In genomic region chr7:45045741-45046140, GRCm38 (mm10) we compare ENCODE assay signal across 27 mouse cellular contexts. TPM values are rescaled to one million over a fixed set of nuclear protein-coding genes. Genes with fewer than 3 reads are reported as not detected.
DNase-seq lines count a peak whose midpoint lies in the region; ATAC-seq lines count a peak whose summit lies in the region.
"Had no signal": no experiment of that assay in that cellular context is flagged by ENCODE, and none has a peak within 500 bp of the region (broad histone marks: within the 10 kb centered on the region; RNA-seq: fewer than 3 reads in every experiment).

No protein-coding gene starts in this region.

- H3K4me2 ChIP-seq in midbrain, embryonic 11.5 days, result no peak overlapping the region
- H3K4me2 ChIP-seq: embryonic facial prominence, embryonic 13.5 days; forebrain, embryonic 13.5 days; heart, embryonic 13.5 days; hindbrain, embryonic 12.5 days; intestine, embryonic 15.5 days had no signal

- ATAC-seq in midbrain, embryonic 11.5 days (ENCODE audit: low FRiP score), result no peak
- ATAC-seq in frontal cortex, adult (ENCODE audit: low TSS enrichment), result no peak
- ATAC-seq: forebrain, embryonic 13.5 days; forebrain, postnatal 0 days; hindbrain, embryonic 16.5 days; intestine, embryonic 15.5 days; Patski had no signal

- peaks cover 100% of the 10 kb centered on the region for H3K36me3 ChIP-seq in midbrain, embryonic 10.5 days
- peaks cover 71% of the 10 kb centered on the region for H3K36me3 ChIP-seq in midbrain, embryonic 11.5 days (ENCODE audit: control insufficient read depth, insufficient read depth, low read length)

- no peak overlapping the region for H3K27ac ChIP-seq in midbrain, embryonic 10.5 days (replicated peaks)
- H3K27ac ChIP-seq in midbrain, embryonic 11.5 days (ENCODE audit: low read depth, low read length), result no peak overlapping the region
- H3K27ac ChIP-seq: embryonic facial prominence, embryonic 13.5 days; forebrain, embryonic 13.5 days; heart, adult 2 months; heart, embryonic 10.5 days; heart, embryonic 13.5 days; hindbrain, embryonic 12.5 days; intestine, embryonic 15.5 days had no signal

- H3K4me1 ChIP-seq in midbrain, embryonic 10.5 days, result peaks cover 16% of the 10 kb centered on the region
- 0 out of 2 replicates have a peak, but pooled peaks cover 3% of the 10 kb centered on the region for H3K4me1 ChIP-seq in midbrain, embryonic 11.5 days (ENCODE audit: control insufficient read depth, insufficient read depth, low read length)

- H3K4me3 ChIP-seq in midbrain, embryonic 10.5 days, result 0 out of 2 replicates have a peak overlapping the region, but pooled peaks have one; percentile 11
- H3K4me3 ChIP-seq in midbrain, embryonic 11.5 days (ENCODE audit: low read depth, low read length), result no peak overlapping the region
- H3K4me3 ChIP-seq: embryonic facial prominence, embryonic 13.5 days; erythroblast, embryonic 14.5 days; forebrain, embryonic 13.5 days; heart, adult 2 months; heart, embryonic 10.5 days; heart, embryonic 13.5 days; hindbrain, embryonic 12.5 days; intestine, embryonic 15.5 days had no signal

- H3K9me3 ChIP-seq in midbrain, embryonic 10.5 days (replicated peaks), result no peaks in the 10 kb centered on the region
- H3K9me3 ChIP-seq in midbrain, embryonic 11.5 days (ENCODE audit: control insufficient read depth, low read length), result no peaks in the 10 kb centered on the region
- H3K9me3 ChIP-seq: embryonic facial prominence, embryonic 13.5 days; forebrain, embryonic 13.5 days; G1E; heart, embryonic 10.5 days; heart, embryonic 13.5 days; hindbrain, embryonic 12.5 days; intestine, embryonic 15.5 days had no signal

- DNase-seq in adrenal gland, adult (ENCODE audit: inconsistent age in 2 of 2, low spot score in 1 of 2), result peak; percentile 30 to 56
- no peak for DNase-seq in adrenal gland, postnatal 10 days
- peak; percentile 7 for DNase-seq in gastrocnemius, postnatal 25 days
- DNase-seq in gastrocnemius, postnatal 4 days (ENCODE audit: low spot score in 2 of 2), result no peak
- no peak for DNase-seq in midbrain, embryonic 10.5 days (ENCODE audit: low spot score)
- no peak for DNase-seq in midbrain, embryonic 11.5 days (ENCODE audit: low spot score, missing footprints)
- DNase-seq: adrenal gland, adult 2 months; adrenal gland, postnatal 25 days; cerebellum, adult 18-20 months; cerebellum, adult 9-10 months; forebrain, postnatal 0 days; gastrocnemius, postnatal 36 days; heart, adult 2 months; heart, postnatal 14 days; heart, postnatal 4 days; kidney, adult 11 months had no signal

- no peaks in the 10 kb centered on the region for H3K27me3 ChIP-seq in midbrain, embryonic 10.5 days (ENCODE audit: low read depth, poor library complexity, severe bottlenecking)
- no peaks in the 10 kb centered on the region for H3K27me3 ChIP-seq in midbrain, embryonic 11.5 days (ENCODE audit: control insufficient read depth, insufficient read depth, low read length)
- H3K27me3 ChIP-seq: embryonic facial prominence, embryonic 13.5 days; forebrain, embryonic 13.5 days; heart, embryonic 13.5 days; hindbrain, embryonic 12.5 days; intestine, embryonic 15.5 days; Patski had no signal

- H3K9ac ChIP-seq in midbrain, embryonic 11.5 days (ENCODE audit: low read length), result no peak overlapping the region
- H3K9ac ChIP-seq: embryonic facial prominence, embryonic 13.5 days; forebrain, embryonic 13.5 days; forebrain, postnatal 0 days; heart, embryonic 13.5 days; hindbrain, embryonic 12.5 days; intestine, embryonic 15.5 days had no signal

- 96% methylated on average over 22 of the region's 22 CpGs for WGBS in midbrain, embryonic 10.5 days
- 94% methylated on average over 22 of the region's 22 CpGs for WGBS in midbrain, embryonic 11.5 days

RNA-seq across cellular contexts. Expression of gene Prr12, which starts 6.9 kb away (rescaled TPM):
- 10 to 100 TPM; 36.9 to 51.9 TPM for total RNA-seq in adrenal gland, postnatal 10 days (2021)
- 10 to 100 TPM; 14.1 to 16.1 TPM for total RNA-seq in gastrocnemius, postnatal 25 days (2021)
- 10 to 100 TPM; 63.9 to 65.2 TPM for total RNA-seq in gastrocnemius, postnatal 4 days (2021)
- polyA plus RNA-seq in midbrain, embryonic 10.5 days (2016; fragmentation: Nextera tagmentation; extraction: Ambion mirVana), result 10.8 and 11.3 TPM in 2 replicates
- 9.6 and 12.2 TPM in 2 replicates for polyA plus RNA-seq in midbrain, embryonic 11.5 days (2014; fragmentation: Nextera tagmentation; extraction: Ambion mirVana)

RNA-seq across cellular contexts. Expression of gene Nosip, which starts 16.5 kb away (rescaled TPM):
- 10 to 100 TPM; 39.7 to 45.9 TPM for total RNA-seq in adrenal gland, postnatal 10 days (2021)
- total RNA-seq in gastrocnemius, postnatal 25 days (2021), result 10 to 100 TPM; 30.8 to 31.6 TPM
- 10 to 100 TPM; 47.3 to 48.3 TPM for total RNA-seq in gastrocnemius, postnatal 4 days (2021)
- 63.0 and 66.7 TPM in 2 replicates for polyA plus RNA-seq in midbrain, embryonic 10.5 days (2016; fragmentation: Nextera tagmentation; extraction: Ambion mirVana)
- 53.2 and 56.7 TPM in 2 replicates for polyA plus RNA-seq in midbrain, embryonic 11.5 days (2014; fragmentation: Nextera tagmentation; extraction: Ambion mirVana)

RNA-seq across cellular contexts. Expression of gene Prrg2, which starts 16.7 kb away (rescaled TPM):
- 10 to 100 TPM; 18.5 to 20.0 TPM for total RNA-seq in adrenal gland, postnatal 10 days (2021)
- 1 to 10 TPM; 6.9 to 9.1 TPM for total RNA-seq in gastrocnemius, postnatal 25 days (2021)
- total RNA-seq in gastrocnemius, postnatal 4 days (2021), result 10 to 100 TPM; 11.7 to 12.3 TPM
- 17.0 and 17.3 TPM in 2 replicates for polyA plus RNA-seq in midbrain, embryonic 10.5 days (2016; fragmentation: Nextera tagmentation; extraction: Ambion mirVana)
- 12.7 and 13.5 TPM in 2 replicates for polyA plus RNA-seq in midbrain, embryonic 11.5 days (2014; fragmentation: Nextera tagmentation; extraction: Ambion mirVana)

RNA-seq across cellular contexts. Expression of gene Rras, which starts 28.0 kb away (rescaled TPM):
- 10 to 100 TPM; 57.6 to 60.2 TPM for total RNA-seq in adrenal gland, postnatal 10 days (2021)
- 10 to 100 TPM; 22.5 to 30.6 TPM for total RNA-seq in gastrocnemius, postnatal 25 days (2021)
- total RNA-seq in gastrocnemius, postnatal 4 days (2021), result 100 to 1,000 TPM; 119 to 123 TPM
- 22.0 and 23.6 TPM in 2 replicates for polyA plus RNA-seq in midbrain, embryonic 10.5 days (2016; fragmentation: Nextera tagmentation; extraction: Ambion mirVana)
- polyA plus RNA-seq in midbrain, embryonic 11.5 days (2014; fragmentation: Nextera tagmentation; extraction: Ambion mirVana), result 18.6 and 22.2 TPM in 2 replicates

RNA-seq across cellular contexts. Expression of gene Scaf1, which starts 29.6 kb away (rescaled TPM):
- total RNA-seq in adrenal gland, postnatal 10 days (2021), result 10 to 100 TPM; 69.6 to 81.1 TPM
- total RNA-seq in gastrocnemius, postnatal 25 days (2021), result 10 to 100 TPM; 35.8 to 38.1 TPM
- total RNA-seq in gastrocnemius, postnatal 4 days (2021), result 10 to 100 TPM; 74.1 to 76.0 TPM
- polyA plus RNA-seq in midbrain, embryonic 10.5 days (2016; fragmentation: Nextera tagmentation; extraction: Ambion mirVana), result 39.6 and 44.8 TPM in 2 replicates
- polyA plus RNA-seq in midbrain, embryonic 11.5 days (2014; fragmentation: Nextera tagmentation; extraction: Ambion mirVana), result 43.6 and 44.4 TPM in 2 replicates

Comparison
In these comparisons a context has a peak if more than half of its experiments do, and no peak if none do; other contexts are left out.
1. DNase-seq: peak in adrenal gland, adult (2 of 2) and gastrocnemius, postnatal 25 days (single experiment); none in adrenal gland, postnatal 10 days (single experiment), gastrocnemius, postnatal 4 days (0 of 2), midbrain, embryonic 10.5 days (single experiment) and midbrain, embryonic 11.5 days (single experiment).